Mouse (Mus musculus): ENCODE measurements around the gene Fam151a. TPM values are rescaled to one million over a fixed set of nuclear protein-coding genes. Genes with fewer than 3 reads are reported as not detected.
"Not testable (repeated sequence)": the region's sequence is repeated elsewhere in the genome, so short reads cannot be mapped to it uniquely, and the experiment has no call there.

Fam151a gene
- total and polyA plus RNA-seq, 3 experiments, result 0.11 to 0.34 (median 0.24) TPM

DNA sequence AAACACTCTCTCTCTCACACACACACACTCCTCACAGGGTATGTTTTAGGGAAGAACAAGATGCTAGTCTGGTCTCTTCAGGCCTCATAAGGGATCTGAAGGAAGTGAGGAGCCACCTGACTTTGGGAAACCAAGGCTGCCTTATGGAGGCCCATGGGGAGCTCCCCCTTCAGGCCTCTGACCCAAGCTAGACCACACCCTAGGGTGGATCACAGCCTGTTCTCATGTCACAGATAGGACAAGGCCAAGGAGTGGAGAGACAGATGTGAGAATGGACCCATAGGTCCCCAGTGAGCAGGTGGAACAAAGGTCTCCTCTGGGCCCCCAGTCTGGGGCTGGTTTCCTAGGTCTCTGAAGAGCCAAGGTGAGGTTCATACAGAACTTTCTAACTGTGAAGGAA is 58.6 kb downstream of the Fam151a start:
- Histone ChIP-seq H3K9ac (ENCODE audit: insufficient read depth, low read depth) (no peak overlapping the region), H3K4me1 (ENCODE audit: control insufficient read depth in 1 of 2, insufficient read depth in 2 of 2) (peaks cover 27 to 71% of the 10 kb centered on the region in 2 experiments), H3K9me3 (replicated peaks; ENCODE audit: low read length) (no peaks in the 10 kb centered on the region), H3K27ac (ENCODE audit: insufficient read depth, low read depth) (no peak overlapping the region), H3K4me2 (ENCODE audit: insufficient read depth, low read depth, poor library complexity, severe bottlenecking) (no peak overlapping the region), H3K79me2 (replicated peaks; ENCODE audit: control insufficient read depth, extremely low read depth, insufficient read depth, poor library complexity, severe bottlenecking) (no peaks in the 10 kb centered on the region; the same call in 1 of the 2 replicates), H3K4me3 (replicated peaks in 1 of 3; ENCODE audit: low read depth in 2 of 3, low read length in 2 of 3, poor library complexity in 1 of 3) (no peak overlapping the region), H3K36me3 (replicated peaks in 1 of 2; ENCODE audit: control insufficient read depth in 1 of 2, insufficient read depth in 1 of 2, low read length in 1 of 2) (peaks cover 3 to 21% of the 10 kb centered on the region in 2 experiments), H3K27me3 (replicated peaks) (no peaks in the 10 kb centered on the region)
- DNase-seq (ENCODE audit: extremely low read depth), result no peak
- TF ChIP-seq USF1 (IDR thresholded peaks at IDR 0.05; ENCODE audit: low read depth, low read length) (no peak), CTCF (conservative IDR thresholded peaks at IDR 0.05 in 1 of 2, IDR thresholded peaks at IDR 0.05 in 1 of 2; ENCODE audit: low read depth in 2 of 2, low read length in 2 of 2) (peak in 1 of 2 experiments; percentile 20; a peak in 1 of 4 replicates)
- in situ Hi-C loops (cut with MboI; ENCODE audit: low pct_ligation_motif_present, low pct_unique_long_range_greater_than_20kb, low sequenced_read_pairs), result loop anchor here (10.0 kb wide), 1 partner anchor 157 kb away; no protein-coding TSS in a partner anchor
- dilution Hi-C loops (cut with MboI; ENCODE audit: extremely low pct_ligation_motif_present, extremely low pct_unique_long_range_greater_than_20kb, low sequenced_read_pairs), result no loop called here

DNA sequence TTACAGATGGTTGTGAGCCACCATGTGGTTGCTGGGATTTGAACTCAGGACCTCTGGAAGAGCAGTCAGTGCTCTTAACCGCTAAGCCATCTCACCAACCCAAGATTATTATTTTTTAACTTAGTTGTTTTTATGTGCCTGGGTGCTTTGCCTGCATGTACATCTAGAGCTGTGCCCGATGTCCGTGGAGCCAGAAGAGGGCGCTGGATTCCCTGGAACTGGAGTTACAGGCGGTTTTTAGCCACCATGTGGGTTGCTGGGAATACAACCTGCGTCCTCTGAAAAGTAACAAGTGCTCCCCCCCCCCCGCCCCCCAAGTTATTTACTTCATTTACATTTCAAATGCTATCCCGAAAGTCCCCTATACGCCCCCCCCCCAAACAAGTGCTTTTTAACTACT is 60.1 kb downstream of the Fam151a start:
- in situ Hi-C loops (cut with MboI; ENCODE audit: low pct_ligation_motif_present, low pct_unique_long_range_greater_than_20kb, low sequenced_read_pairs), result loop anchor here (10.0 kb wide), 1 partner anchor 159 kb away; no protein-coding TSS in a partner anchor
- H3K9me3 ChIP-seq (replicated peaks; ENCODE audit: low read length); dilution Hi-C loops (cut with MboI; ENCODE audit: extremely low pct_ligation_motif_present, extremely low pct_unique_long_range_greater_than_20kb, low sequenced_read_pairs); H3K79me2 ChIP-seq (replicated peaks; ENCODE audit: control insufficient read depth, extremely low read depth, insufficient read depth, poor library complexity, severe bottlenecking); H3K4me3 ChIP-seq (replicated peaks in 1 of 3; ENCODE audit: low read depth in 2 of 3, low read length in 2 of 3, poor library complexity in 1 of 3); H3K4me2 ChIP-seq (ENCODE audit: insufficient read depth, low read depth, poor library complexity, severe bottlenecking); DNase-seq (ENCODE audit: extremely low read depth); H3K27ac ChIP-seq (ENCODE audit: insufficient read depth, low read depth); H3K9ac ChIP-seq (ENCODE audit: insufficient read depth, low read depth); H3K27me3 ChIP-seq (replicated peaks): not testable (repeated sequence)
- peaks cover 26 to 57% of the 10 kb centered on the region in 2 experiments for H3K4me1 ChIP-seq (ENCODE audit: control insufficient read depth in 1 of 2, insufficient read depth in 2 of 2)
- H3K36me3 ChIP-seq (replicated peaks in 1 of 2; ENCODE audit: control insufficient read depth in 1 of 2, insufficient read depth in 1 of 2, low read length in 1 of 2), result peaks cover 13 to 36% of the 10 kb centered on the region in 2 experiments

DNA sequence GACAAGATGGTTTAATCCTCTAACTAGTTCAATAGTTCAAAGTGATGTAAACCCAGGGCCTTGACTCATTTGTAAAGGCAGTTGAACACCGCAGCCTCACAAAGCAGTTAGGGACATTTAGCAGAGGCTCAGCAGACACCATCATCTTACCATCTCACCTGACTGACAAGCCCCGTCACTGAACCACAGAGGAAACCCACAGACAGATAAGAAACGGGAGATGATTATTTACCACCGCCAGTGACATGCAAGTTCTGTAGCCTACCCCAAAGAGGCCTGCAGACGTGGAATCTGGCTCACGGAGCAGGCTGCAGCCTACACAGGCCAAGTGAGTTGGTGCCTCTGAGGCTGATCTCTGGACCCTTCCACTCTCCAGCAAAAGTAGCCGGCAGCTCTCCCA is 60.6 kb downstream of the Fam151a start:
- no peak for DNase-seq (ENCODE audit: extremely low read depth)
- Histone ChIP-seq H3K9ac (ENCODE audit: insufficient read depth, low read depth) (no peak overlapping the region), H3K36me3 (replicated peaks in 1 of 2; ENCODE audit: control insufficient read depth in 1 of 2, insufficient read depth in 1 of 2, low read length in 1 of 2) (peaks cover 16 to 40% of the 10 kb centered on the region in 2 experiments), H3K9me3 (replicated peaks; ENCODE audit: low read length) (peaks cover 3% of the 10 kb centered on the region), H3K27ac (ENCODE audit: insufficient read depth, low read depth) (no peak overlapping the region), H3K4me1 (ENCODE audit: control insufficient read depth in 1 of 2, insufficient read depth in 2 of 2) (peaks cover 26 to 53% of the 10 kb centered on the region in 2 experiments), H3K79me2 (replicated peaks; ENCODE audit: control insufficient read depth, extremely low read depth, insufficient read depth, poor library complexity, severe bottlenecking) (no peaks in the 10 kb centered on the region; the same call in 1 of the 2 replicates), H3K4me3 (replicated peaks in 1 of 3; ENCODE audit: low read depth in 2 of 3, low read length in 2 of 3, poor library complexity in 1 of 3) (no peak overlapping the region), H3K4me2 (ENCODE audit: insufficient read depth, low read depth, poor library complexity, severe bottlenecking) (no peak overlapping the region), H3K27me3 (replicated peaks) (no peaks in the 10 kb centered on the region)
- dilution Hi-C loops (cut with MboI; ENCODE audit: extremely low pct_ligation_motif_present, extremely low pct_unique_long_range_greater_than_20kb, low sequenced_read_pairs) (no loop called here), in situ Hi-C loops (cut with MboI; ENCODE audit: low pct_ligation_motif_present, low pct_unique_long_range_greater_than_20kb, low sequenced_read_pairs) (loop anchor here (10.0 kb wide), 1 partner anchor 159 kb away; no protein-coding TSS in a partner anchor)
- TF ChIP-seq POLR2A (IDR thresholded peaks at IDR 0.05; ENCODE audit: low read depth, low read length) (no peak), PAX5 (IDR thresholded peaks at IDR 0.05; ENCODE audit: low read length) (no peak), RAD21 (IDR thresholded peaks at IDR 0.05; ENCODE audit: low read depth, low read length) (no peak), MAFK (IDR thresholded peaks at IDR 0.05; ENCODE audit: insufficient replicate concordance, low read length) (no peak), ZC3H11A (IDR thresholded peaks at IDR 0.05; ENCODE audit: low read depth, low read length) (no peak)
